Mouse (Mus musculus): ENCODE results near the gene Gm20821.
"Not testable (repeated sequence)": the region's sequence is repeated elsewhere in the genome, so short reads cannot be mapped to it uniquely, and the experiment has no call there.

Gm20821 gene

GRCm38 (mm10) chrY:9781504-9781903, at the start of gene Gm20821:
Gm20821 (plus strand) TSS chrY:9781804.
- not testable (repeated sequence) for DNase-seq (ENCODE audit: low read depth, low spot score)
